ENCODE assay signal across 7 mouse cellular contexts in the genomic region with DNA sequence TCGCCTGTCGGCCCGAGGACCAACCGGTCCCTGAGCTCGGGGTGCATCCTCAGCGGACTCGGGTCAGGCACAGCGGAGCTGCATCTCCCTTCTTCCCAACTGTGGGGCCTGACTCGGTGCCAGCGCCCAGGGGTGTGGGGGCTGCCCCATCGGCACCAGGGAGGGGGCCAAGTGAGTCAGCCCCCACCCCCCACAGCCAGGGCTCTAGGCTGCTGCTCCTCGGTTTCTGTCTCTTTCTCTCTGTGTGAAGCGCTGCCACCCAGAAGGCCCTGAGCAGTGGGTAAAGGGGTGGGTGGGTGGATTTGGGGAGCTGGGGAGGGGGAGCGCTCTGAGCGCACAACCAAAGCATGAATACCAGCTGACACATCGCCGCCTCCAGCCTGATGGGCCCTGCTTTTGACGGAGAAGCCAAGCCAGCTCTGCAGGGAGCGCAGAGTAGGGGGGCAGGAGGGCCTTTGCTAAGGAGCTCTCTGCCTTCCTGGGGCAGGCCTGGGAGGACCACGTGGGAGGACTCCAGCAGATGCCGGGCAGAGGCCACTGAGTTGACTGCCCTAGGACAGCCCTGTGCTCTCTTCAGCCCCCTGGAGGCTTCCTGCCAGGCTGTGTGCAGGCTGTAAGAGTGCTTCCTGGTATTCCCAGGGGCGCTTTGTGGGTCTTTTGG. TPM values are rescaled to one million over a fixed set of nuclear protein-coding genes. Genes with fewer than 3 reads are reported as not detected.
DNase-seq lines count a peak whose midpoint lies in the region; ATAC-seq and TF ChIP-seq lines count a peak whose summit lies in the region.

No protein-coding gene starts in this region.

- 3% methylated on average over 22 of the region's 22 CpGs for WGBS in embryonic facial prominence, embryonic 11.5 days
- 2% methylated on average over 21 of the region's 22 CpGs for WGBS in lung, embryonic 16.5 days

- peak overlapping the region; percentile 31 for H3K4me3 ChIP-seq in ES-Bruce4 (ENCODE audit: low read depth, low read length)
- peak overlapping the region; percentile 52 for H3K4me3 ChIP-seq in embryonic facial prominence, embryonic 11.5 days (ENCODE audit: low read depth, low read length)
- peak overlapping the region; percentile 93 for H3K4me3 ChIP-seq in layer of hippocampus, adult 2 months
- H3K4me3 ChIP-seq in lung, embryonic 16.5 days (ENCODE audit: low read length): peak overlapping the region; percentile 59

- no peaks in the 10 kb centered on the region for H3K36me3 ChIP-seq in ES-Bruce4 (ENCODE audit: control insufficient read depth, insufficient read depth, low read length, poor library complexity, severe bottlenecking)
- no peaks in the 10 kb centered on the region for H3K36me3 ChIP-seq in embryonic facial prominence, embryonic 11.5 days (replicated peaks; ENCODE audit: control insufficient read depth, insufficient read depth, low read depth, low read length)
- no peaks in the 10 kb centered on the region for H3K36me3 ChIP-seq in lung, embryonic 16.5 days (ENCODE audit: control insufficient read depth, insufficient read depth, low read length)

- TF ChIP-seq POLR2A in ES-Bruce4 (IDR thresholded peaks at IDR 0.05; ENCODE audit: insufficient read depth, low read length): no peak

- no peaks in the 10 kb centered on the region for H3K9me3 ChIP-seq in ES-Bruce4 (replicated peaks; ENCODE audit: control insufficient read depth, insufficient read depth, low read length, poor library complexity, severe bottlenecking)
- H3K9me3 ChIP-seq in embryonic facial prominence, embryonic 11.5 days (replicated peaks; ENCODE audit: control insufficient read depth, low read length): no peaks in the 10 kb centered on the region
- H3K9me3 ChIP-seq in lung, embryonic 16.5 days (ENCODE audit: control insufficient read depth, low read length): no peaks in the 10 kb centered on the region

- peak overlapping the region; percentile 69; the same call in 1 of the 2 replicates for H3K9ac ChIP-seq in ES-Bruce4 (ENCODE audit: low read depth, poor library complexity, severe bottlenecking)
- peak overlapping the region; percentile 51 for H3K9ac ChIP-seq in embryonic facial prominence, embryonic 11.5 days (replicated peaks; ENCODE audit: low read length)
- H3K9ac ChIP-seq in lung, embryonic 16.5 days (ENCODE audit: low read length): peak overlapping the region; percentile 62

- TF ChIP-seq EP300 in ES-Bruce4 (IDR thresholded peaks at IDR 0.05; ENCODE audit: insufficient read depth, low read depth, low read length): no peak

- peak overlapping the region; percentile 99 for H3K4me2 ChIP-seq in embryonic facial prominence, embryonic 11.5 days (ENCODE audit: low read depth, low read length)
- H3K4me2 ChIP-seq in lung, embryonic 16.5 days (ENCODE audit: low read depth, low read length): peak overlapping the region; percentile 99

- H3K27me3 ChIP-seq in ES-Bruce4 (ENCODE audit: control insufficient read depth, insufficient read depth, low read length, poor library complexity, severe bottlenecking): peaks cover 37% of the 10 kb centered on the region
- H3K27me3 ChIP-seq in embryonic facial prominence, embryonic 11.5 days (ENCODE audit: control insufficient read depth, insufficient read depth, low read length): peaks cover 43% of the 10 kb centered on the region
- peaks cover 72% of the 10 kb centered on the region for H3K27me3 ChIP-seq in lung, embryonic 16.5 days (ENCODE audit: control insufficient read depth, insufficient read depth, low read depth, low read length)

- DNase-seq in 416B (ENCODE audit: low read depth): peak; percentile 85
- peak; percentile 47 for DNase-seq in embryonic facial prominence, embryonic 11.5 days (ENCODE audit: low spot score)
- peak; percentile 40 for DNase-seq in heart, postnatal 4 days
- peak; percentile 73 to 82 for DNase-seq in layer of hippocampus, adult 2 months (ENCODE audit: low spot score in 2 of 2)
- peak; percentile 72 for DNase-seq in right cerebral cortex, adult 18-20 months

- H3K27ac ChIP-seq in ES-Bruce4 (ENCODE audit: insufficient read depth, low read length): no peak overlapping the region
- no peak overlapping the region for H3K27ac ChIP-seq in embryonic facial prominence, embryonic 11.5 days (replicated peaks; ENCODE audit: low read depth, low read length)
- H3K27ac ChIP-seq in layer of hippocampus, adult 2 months: peak overlapping the region; percentile 96
- no peak overlapping the region for H3K27ac ChIP-seq in lung, embryonic 16.5 days (ENCODE audit: low read length)

- H3K4me1 ChIP-seq in ES-Bruce4 (ENCODE audit: control insufficient read depth, insufficient read depth, low read length): no peaks in the 10 kb centered on the region
- peaks cover 17% of the 10 kb centered on the region for H3K4me1 ChIP-seq in embryonic facial prominence, embryonic 11.5 days (ENCODE audit: control insufficient read depth, insufficient read depth, low read length)
- peaks cover 21% of the 10 kb centered on the region for H3K4me1 ChIP-seq in lung, embryonic 16.5 days (replicated peaks; ENCODE audit: control insufficient read depth, insufficient read depth, low read length)

- no peak for TF ChIP-seq CTCF in ES-Bruce4 (IDR thresholded peaks at IDR 0.05; ENCODE audit: low read depth, low read length)
- TF ChIP-seq CTCF in layer of hippocampus, adult 2 months (conservative IDR thresholded peaks at IDR 0.05): peak; percentile 58

- ATAC-seq in embryonic facial prominence, embryonic 11.5 days (replicated peaks; ENCODE audit: insufficient number of reproducible peaks, low FRiP score, low TSS enrichment, low read depth): peak; percentile 46; the same call in 1 of the 2 replicates
- peak; percentile 13; the same call in 1 of the 2 replicates for ATAC-seq in lung, embryonic 16.5 days (ENCODE audit: low read depth)

RNA-seq across cellular contexts. Expression of a gene that starts 0.5 kb away (rescaled TPM):
- polyA plus RNA-seq in ES-Bruce4 (2011; ENCODE audit: insufficient read depth, insufficient read length, low read depth, missing spikeins): 0.30 TPM in 1 of 2 replicates, not detected in the other
- polyA plus RNA-seq in embryonic facial prominence, embryonic 11.5 days (2014; fragmentation: Nextera tagmentation; extraction: Ambion mirVana): 0.74 and 0.83 TPM in 2 replicates
- total RNA-seq in heart, postnatal 4 days (2021): 1 to 10 TPM; 1.7 to 1.8 TPM
- 100 to 1,000 TPM; 111 TPM for total RNA-seq in layer of hippocampus, adult 2 months (2021)
- 0.46 and 0.72 TPM in 2 replicates for polyA plus RNA-seq in lung, embryonic 16.5 days (2015; fragmentation: Nextera tagmentation; extraction: Ambion mirVana)

Comparison
In these comparisons a context has a peak if more than half of its experiments do, and no peak if none do; other contexts are left out.
1. H3K4me3 ChIP-seq: peak in every context shown above with its lines; median percentile 93 in layer of hippocampus, adult 2 months; 59 in lung, embryonic 16.5 days; 52 in embryonic facial prominence, embryonic 11.5 days; 31 in ES-Bruce4.